Mouse (Mus musculus) cerebellum, adult 2 months (tissue): Measurements from ENCODE around the gene Megf11.

Experiments used
- CTCF ChIP-seq: fragments of 200-500 bp; IDR thresholded peaks from 2 replicates; pipeline ENCODE4 v1.5.1; 2011; ENCODE audit warnings: low read depth, mild to moderate bottlenecking, control low read depth, low read length, moderate library complexity, borderline replicate concordance; ENCODE audit not compliant: insufficient read depth
- POLR2A ChIP-seq: fragments of 200-500 bp; IDR thresholded peaks from 2 replicates; pipeline ENCODE4 v1.6.1; 2011; ENCODE audit warnings: low read length, control low read depth, borderline replicate concordance; ENCODE audit not compliant: insufficient read depth

- TF ChIP-seq POLR2A (no peak), CTCF (no peak)
Observed at GRCm38 (mm10) chr9:64494647-64495046, 109.2 kb downstream of the Megf11 start.
